Mouse (Mus musculus) C2C12 (cell line): Measurements from ENCODE around the gene Ttc24.

Experiments
- CTCF ChIP-seq: IDR thresholded peaks from one replicate; pipeline ENCODE4 v1.5.1; 2011; ENCODE audit not compliant: control insufficient read depth, insufficient read depth, insufficient read length
- USF1 ChIP-seq: IDR thresholded peaks from one replicate; pipeline ENCODE4 v1.6.1; 2011; ENCODE audit warnings: low read depth, mild to moderate bottlenecking, control low read depth, moderate library complexity

DNA sequence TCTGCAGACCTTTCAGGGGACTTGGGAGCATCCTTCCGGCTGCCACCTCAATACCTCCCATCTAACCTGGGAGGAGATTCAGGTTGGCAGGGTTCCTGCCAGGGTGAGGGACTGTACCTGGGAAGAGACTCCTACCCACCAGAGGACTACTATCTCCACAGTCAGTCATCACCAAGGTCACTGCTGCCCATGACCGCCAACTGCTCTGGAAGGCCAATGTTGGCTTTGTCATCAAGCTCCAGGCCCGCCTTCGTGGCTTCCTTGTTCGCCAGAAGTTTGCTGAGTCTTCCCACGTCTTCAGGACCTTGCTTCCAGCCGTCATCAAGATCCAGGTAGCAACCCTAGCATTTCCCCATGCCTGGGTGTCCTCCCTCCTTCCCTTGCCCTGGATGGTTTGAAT lies 23.6 kb upstream of the Ttc24 start:
- TF ChIP-seq CTCF (no peak), USF1 (no peak)
